Mouse (Mus musculus): ENCODE data around the gene Ifitm10.
"Not testable (repeated sequence)": the region's sequence is repeated elsewhere in the genome, so short reads cannot be mapped to it uniquely, and the experiment has no call there.

Ifitm10 gene

DNA sequence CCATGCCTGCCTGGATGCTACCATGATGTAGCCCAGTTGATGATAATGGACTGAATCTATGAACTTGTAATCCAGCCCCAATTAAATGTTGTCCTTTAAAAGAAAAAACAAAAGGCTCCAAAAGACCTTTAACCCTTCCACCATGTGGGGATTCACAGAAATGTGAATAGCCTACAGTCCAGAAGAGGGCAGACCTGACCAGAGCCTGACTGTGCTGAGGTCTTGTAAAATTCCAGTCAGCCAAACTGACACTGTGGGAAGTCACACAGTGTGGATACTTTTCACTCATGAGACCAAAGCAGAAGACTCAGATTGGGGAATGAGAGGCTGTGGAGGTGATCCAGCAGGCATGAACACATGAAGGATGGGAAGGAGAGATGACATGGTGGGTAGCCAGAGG is 12.8 kb downstream of the Ifitm10 start:
- DNase-seq = no peak

DNA sequence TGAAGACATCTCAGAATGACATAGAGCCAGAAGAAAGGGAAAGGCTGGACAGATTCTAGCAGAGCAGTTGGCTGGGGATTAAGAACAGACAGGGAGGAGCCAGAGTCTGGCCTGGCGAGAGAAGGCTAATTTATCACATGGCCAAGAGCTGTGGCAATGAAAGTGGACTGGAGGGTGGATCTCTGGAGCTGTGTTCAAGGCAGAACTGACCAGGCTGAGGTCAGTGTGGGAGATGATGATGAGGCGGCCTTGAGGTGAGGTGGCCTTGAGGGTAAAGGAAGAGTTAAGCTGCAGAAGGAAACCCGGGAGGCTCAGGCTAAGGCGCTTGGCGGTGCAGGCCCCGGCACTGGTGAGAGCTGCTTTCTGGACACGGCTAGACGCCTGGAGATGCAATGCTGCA is 14.4 kb downstream of the Ifitm10 start:
- no peak for DNase-seq

DNA sequence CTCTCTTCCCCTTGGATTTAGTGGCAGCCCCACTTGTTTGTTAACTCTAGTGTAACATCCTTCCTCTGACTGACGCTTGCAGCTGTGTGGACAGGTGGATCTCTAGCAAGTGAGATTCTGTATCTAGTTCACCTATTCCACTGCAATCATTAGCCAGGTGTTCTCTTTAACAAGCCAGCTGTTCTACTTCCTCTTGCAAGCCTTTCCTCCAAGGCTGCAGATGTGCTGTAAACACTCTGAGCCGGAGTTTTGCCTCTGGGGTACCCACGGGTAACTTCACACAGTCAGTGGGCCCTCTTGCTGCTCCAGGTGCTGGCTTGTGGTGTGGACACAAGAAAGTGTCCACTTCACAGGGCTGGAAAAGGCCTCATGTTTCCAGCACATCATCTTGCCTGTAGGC is 16.0 kb downstream of the Ifitm10 start:
- DNase-seq = no peak

DNA sequence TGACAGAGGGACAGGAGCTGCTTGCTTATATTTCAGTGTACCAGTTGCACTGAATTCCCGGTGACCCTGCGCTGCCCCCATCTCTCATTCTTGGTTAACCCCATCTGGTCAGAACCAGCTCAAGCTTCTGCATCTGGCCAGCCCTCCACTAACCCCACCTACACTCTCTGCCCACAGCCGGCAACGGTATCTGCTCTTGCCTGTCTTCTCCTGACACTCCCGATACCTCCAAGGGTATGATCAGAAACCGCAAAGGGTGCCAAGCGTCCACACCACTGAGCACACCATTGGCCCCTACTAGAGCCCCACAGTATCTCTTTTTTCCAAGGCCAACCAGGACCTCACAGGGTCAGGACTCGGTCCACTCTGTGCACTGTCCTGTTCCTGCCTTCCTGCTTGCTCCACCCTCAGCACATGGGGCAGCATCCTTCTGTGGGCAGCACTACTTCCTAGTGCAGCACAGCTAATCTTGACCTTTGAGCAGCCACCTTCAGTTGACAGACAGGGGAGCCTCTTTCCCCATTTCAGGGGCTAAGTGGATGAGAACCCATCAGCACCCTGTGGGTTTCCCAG is 18.8 kb downstream of the Ifitm10 start:
- DNase-seq = no peak

DNA sequence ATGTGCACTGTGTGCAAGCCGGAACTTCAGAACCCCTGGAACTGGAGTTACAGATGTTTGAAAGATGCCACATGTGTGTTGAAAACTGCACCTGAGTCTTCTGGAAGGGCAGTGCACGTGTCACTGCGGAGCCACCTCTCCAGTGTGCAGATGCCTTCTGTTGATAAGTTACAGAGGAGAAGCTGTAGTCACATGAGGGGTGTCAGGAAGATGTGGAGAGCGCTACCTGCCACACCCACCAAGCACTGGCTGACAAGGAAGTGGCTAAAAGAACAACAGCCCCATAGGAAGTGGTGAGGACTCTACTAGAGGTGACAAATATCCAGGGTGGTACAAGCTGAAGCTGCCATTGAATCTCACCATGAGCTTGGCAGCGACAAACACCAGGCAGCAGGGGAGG is 19.7 kb downstream of the Ifitm10 start:
- no peak for DNase-seq

DNA sequence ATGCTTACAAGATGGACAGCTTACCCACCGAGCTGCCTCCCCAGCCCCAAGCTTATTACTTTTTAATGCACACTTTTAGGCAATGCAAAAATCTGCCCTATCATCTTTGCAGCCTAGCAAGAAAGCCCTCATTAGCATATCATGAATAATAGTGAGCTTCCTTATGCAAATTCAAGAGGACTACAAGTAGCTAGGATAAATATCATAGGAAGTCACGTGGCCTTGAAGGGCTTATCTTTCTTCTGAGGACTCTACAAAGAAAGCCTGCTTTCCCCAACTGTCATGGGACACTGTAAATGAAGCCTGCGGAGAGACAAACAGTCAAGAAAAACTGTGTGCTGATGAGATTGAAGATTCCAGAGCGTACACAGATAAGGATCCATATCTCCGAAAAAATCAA is 22.0 kb downstream of the Ifitm10 start:
- DNase-seq = no peak

- peak in 1 of 2 experiments; percentile 35 for DNase-seq
Measured at GRCm38 (mm10) chr7:142349308-142349961, 24.1 kb downstream of the Ifitm10 start.

DNA sequence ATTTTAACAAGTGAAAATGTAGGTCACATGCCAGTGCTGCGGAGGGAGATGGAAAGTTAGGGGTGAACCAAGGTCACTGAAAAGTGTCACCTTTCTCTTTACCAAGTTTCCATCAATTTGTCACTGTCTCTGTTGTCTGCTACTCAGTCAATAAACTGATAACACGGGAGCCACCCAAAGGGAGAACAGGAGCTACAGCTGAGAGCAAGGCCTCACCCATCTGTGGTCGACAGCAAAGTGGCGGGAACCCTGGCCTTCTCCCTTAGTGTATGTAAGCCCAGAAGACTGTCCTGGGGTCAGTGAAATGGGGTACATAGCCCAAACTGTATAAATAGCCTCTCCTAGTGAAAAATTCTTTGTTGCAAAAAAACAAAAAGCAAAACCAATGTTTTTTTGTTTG is 26.0 kb downstream of the Ifitm10 start:
- no peak for DNase-seq

- DNase-seq = no peak
Measured at GRCm38 (mm10) chr7:142342247-142342640, 31.3 kb downstream of the Ifitm10 start.

DNA sequence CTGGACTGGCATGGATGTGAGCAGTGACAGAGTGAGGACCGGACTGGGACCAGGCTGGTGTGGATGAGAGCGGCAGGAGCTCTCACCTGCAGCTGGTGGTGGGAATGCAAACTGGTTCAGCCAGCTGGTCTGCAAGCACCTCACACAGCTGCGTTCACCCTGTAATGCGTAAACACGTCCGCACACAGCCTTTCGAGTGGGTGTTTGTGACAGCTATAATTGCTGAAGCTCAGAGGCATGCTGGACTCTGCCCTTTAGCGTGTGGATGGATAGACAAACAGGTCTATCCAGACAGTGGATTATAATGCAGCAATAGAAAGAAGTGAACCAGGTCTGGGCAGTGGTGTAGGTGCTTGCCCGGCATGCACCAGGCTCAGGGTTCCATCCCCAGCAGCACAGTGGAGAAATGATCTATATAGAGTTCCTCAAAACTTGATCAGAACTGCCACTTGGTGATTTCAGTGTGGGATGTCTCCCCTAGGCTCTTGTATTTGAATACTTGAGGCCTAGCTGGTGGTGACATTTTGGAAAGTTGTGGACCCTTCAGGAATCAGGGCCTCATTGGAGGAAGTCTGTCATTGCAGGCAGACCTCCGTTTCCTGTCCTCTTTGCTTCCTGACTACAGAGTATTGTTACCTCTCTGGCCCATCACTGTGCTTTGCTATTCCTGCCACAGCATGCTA is 31.8 kb downstream of the Ifitm10 start:
- no peak for DNase-seq

DNA sequence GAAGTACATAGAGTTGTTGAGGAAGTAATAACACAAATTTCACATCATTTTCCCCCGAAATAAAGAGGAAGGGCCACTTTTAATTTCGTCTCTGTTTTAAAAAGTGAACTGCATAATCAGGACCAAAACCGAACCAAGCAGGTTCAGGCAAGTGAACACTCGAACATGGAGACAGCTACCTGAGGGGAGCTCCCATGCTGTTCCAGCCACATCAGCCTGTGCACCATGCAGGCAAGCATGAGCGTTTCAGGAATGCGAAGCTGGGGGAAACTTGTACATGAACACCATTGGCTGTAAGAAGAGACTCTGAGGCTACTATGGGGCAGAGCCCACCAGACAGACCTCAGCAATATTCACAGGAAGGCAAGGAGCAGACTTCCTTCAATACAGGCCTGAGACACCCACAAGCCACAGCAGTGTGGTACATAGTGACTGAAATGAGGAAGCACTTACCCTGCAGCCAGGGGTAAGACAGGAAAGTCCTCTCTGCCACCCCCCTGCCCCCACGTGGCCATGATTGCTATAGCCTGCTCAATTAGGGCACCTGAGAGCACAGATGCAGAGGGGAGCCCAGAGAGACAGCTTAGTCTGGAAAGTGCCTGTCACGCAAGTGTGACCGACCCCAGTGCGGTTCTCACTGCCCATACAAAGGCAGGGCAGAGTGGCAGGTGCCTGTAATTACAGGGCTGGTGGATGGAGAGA is 33.1 kb downstream of the Ifitm10 start:
- peak in 1 of 2 experiments; percentile 38 for DNase-seq

DNA sequence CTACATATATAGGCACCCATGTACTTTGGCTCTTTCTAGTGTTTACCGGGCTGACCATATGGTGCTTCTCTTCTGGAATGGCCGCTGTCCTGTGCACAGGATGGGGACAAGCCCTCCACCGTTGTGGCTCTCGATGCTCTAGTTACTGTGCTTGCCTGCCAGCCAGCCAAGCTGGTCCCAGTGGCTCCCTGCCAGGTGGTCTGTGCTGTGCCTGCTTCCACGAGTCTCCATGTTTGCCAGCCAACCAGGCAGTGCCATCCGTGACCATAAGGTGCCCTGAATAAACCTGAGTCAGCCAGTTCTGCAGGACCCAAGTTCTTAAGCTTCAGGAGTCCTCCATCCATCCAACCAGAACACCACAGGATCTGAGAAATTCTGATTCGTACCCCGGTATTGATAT is 38.4 kb downstream of the Ifitm10 start:
- no peak for DNase-seq

- DNase-seq = peak; percentile 96
Measured at GRCm38 (mm10) chr7:142334246-142334645, 39.3 kb downstream of the Ifitm10 start.

GRCm38 (mm10) chr7:142332741-142333140 is 40.8 kb downstream of the Ifitm10 start:
- DNase-seq = not testable (repeated sequence)

DNA sequence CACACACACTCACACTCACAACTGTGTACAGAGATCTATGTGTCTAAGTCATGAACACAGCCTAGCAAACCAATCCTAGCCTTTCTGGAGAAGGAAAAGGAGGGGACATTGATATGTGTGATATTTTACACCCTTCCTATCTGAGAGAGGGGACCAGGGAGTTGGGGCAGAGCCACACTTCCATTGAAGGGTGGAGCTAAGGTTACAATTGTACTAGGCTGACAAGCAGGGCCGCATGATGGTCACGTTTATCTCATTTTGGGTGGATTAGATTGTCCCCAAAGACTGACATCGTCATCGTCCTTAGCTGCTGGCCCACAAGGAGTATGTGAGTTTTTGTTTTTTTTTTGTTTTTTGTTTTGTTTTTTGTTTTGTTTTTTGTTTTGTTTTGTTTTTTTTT is 42.3 kb downstream of the Ifitm10 start:
- DNase-seq = no peak

DNA sequence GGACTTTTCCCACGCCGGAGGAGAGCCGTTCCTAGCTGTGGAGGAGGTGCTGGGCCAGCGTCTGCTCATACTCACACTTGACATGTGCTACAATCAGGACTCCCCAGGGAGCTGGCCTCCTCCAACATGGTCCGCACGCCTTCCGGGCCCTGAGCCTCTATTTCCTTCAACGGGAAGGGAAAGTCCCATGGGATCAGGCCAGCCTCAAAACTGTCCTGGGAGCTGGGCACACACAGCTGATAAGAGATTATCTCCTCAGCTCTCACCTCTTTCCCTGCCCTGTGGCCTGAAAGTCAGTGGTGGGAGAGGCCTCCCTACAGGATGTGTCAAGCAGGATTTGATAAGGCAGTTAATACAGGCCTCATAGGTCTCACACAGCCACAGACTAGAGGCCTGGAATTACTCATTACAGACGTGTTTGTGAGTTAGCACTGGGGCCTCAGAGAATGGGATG is 43.3 kb downstream of the Ifitm10 start:
- peak; percentile 75 to 84 for DNase-seq

DNA sequence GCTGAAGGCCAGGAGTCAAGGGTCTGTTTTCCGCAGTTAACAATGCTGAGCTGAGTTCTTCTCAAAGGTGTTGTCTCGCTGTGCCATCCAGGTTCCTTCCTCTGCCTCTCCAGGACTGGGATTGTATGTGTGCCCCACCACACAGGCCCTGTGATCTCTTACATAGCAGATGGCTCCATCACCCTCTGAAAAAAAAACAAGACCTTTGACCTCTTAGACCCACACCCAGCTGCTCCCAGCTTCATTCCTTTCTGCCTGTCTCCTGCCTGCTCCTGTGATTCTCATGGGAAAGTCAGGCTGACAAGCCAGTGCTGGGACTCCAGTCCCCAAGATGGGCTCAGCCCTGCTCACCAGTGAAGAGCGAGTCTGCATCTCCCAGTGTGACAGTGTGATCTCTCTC is 45.0 kb downstream of the Ifitm10 start:
- no peak for DNase-seq

DNA sequence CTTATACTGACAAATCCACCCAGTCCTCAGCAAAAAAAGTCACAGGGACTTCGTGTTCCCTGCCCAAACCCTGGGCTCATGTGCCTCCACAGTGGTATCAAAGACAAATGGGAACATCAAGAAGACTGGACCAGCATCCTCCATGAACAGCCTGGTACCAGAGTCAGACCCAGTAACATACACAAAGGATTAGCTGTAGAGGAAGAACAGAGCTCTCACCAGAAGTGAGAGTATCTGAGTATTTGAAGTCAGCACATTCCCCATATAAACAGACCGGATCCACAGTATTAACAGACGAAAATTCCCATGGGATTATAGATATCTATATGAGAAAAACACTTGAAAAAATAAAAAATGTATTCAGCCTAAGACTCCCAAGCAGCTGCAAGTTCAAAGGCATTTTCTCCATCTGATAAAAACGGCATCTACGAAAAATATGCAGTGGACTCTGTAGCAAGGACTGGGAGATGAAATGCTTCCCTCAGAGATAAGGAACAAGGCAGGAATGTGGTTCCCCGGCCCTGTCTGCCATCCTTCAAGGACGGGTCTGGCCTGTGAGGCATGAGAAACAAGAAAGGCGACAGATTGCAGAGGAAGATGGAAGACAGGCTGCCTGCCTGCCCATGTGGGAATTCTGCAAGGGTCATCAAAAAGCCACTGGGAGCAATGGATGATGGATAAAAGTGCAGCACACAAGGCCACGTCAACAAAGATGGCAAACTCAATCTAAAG is 46.7 kb downstream of the Ifitm10 start:
- peak in 1 of 2 experiments; percentile 15 for DNase-seq

DNA sequence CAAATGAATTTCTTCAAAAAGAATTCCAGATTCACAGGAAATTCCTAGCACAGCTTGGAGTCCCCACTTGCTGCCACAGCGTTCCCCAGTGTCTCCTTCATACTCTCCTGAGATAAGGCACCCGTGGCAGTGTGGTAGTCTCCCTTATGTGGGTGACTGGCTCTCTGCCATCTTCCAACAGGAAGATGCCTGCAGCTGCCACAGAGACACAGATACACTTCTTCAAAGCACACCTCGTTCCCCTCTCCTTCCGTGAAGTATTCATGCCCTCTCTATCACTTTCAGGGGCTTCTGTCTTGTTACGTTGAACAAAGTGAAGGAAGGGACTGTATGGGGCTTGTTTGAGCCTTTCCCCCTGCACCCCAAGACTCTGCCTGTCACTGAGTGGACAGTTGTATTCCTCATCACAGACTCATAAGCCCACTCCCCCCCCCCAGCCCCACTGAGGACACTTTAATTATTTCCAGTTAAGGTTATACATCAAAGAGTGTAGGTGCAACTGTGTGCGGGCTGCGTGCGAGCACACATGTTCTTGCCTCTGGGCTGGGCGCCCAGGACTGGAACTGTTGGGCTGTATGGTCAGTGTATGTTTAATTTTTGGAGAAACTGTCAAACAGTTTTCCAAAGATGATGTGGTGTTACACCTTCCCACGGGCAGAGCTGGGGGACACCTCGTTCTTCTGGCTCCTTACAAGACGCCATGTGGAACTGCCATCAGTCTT is 50.0 kb downstream of the Ifitm10 start:
- DNase-seq = no peak

GRCm38 (mm10) chr7:142322641-142323040 is 50.9 kb downstream of the Ifitm10 start:
- DNase-seq = no peak

DNA sequence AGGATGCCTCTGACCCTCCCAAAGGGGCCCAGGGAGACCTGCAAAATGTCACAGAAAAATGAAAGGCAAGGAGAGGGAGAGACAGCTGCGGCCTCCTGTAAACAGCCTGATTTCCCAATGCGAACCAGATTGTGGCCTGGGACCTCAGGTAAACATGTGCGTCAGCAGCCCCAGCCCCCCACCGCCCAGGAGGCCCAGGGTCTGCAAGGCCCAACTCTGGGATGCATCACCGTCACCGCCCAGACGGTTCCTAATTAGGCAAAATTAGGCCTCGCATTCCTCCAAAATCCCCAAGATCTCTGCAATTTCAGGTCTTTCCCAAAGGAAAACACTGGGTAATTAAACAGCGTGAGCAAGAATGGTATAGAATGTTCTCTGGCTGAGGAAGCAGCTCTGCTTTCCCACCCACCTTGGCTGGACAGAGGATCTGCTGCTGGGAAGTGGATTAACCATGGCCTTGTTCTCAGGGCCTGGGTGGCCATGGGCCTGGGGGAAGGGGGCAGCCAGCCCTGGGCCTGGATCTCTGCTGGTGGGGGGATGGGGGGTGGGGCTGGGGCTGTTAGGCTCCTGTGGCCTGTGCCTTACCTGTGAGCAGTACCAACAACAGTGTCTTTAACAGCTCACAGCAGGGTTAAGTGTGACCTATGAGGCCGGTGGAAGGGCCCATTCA is 51.8 kb downstream of the Ifitm10 start:
- not testable (repeated sequence) for DNase-seq

GRCm38 (mm10) chr7:142320906-142321305 is 52.6 kb downstream of the Ifitm10 start:
- DNase-seq = peak; percentile 57 to 68
